Mouse (Mus musculus) Patski (cell line): ENCODE measurements around the gene Gm43738. TPM values are rescaled to one million over a fixed set of nuclear protein-coding genes. Genes with fewer than 3 reads are reported as not detected.
A peak's percentile ranks its signal among the peaks of the same experiment; 100 is the strongest.

Experiments
- ATAC-seq: fragments of 100-300 bp; one replicate; pipeline ENCODE4 v1.8.0; 2021
- CTCF ChIA-PET: fragments of 350-600 bp; sonication (Branson Sonifier 250); formaldehyde crosslinking; loops from one replicate; lab custom pipeline; 2022; ENCODE audit warnings: inconsistent platforms; lab: Charles Lee
- POLR2A ChIA-PET: fragments of 350-600 bp; sonication (Branson Sonifier 250); formaldehyde crosslinking; loops from one replicate; lab custom pipeline; 2022; ENCODE audit warnings: antibody characterized with exemption, inconsistent platforms; lab: Charles Lee
- DNase-seq: peaks from one replicate; pipeline ENCODE4 v3.0.0-alpha.2; 2011; ENCODE audit warnings: low read depth, low spot score
- H3K27me3 ChIP-seq: fragments of 371-371 bp; one replicate; pipeline ENCODE4 v1.5.1; 2021
- CTCF ChIP-seq: fragments of 100-300 bp; IDR thresholded peaks from one replicate; pipeline ENCODE4 v1.5.1; 2021
- in situ Hi-C: fragments of 300-500 bp; cut with MboI; formaldehyde crosslinking; loops from 3 replicates; pipeline ENCODE4 v1.11.1; 2018; ENCODE audit warnings: low pct_unique_long_range_greater_than_20kb, mixed read lengths
- polyA plus RNA-seq: library from polyadenylated mRNA; unstranded; gene quantifications from one replicate; pipeline ENCODE4 v1.2.3, GENCODE M21; 2021

Gene Gm43738
- polyA plus RNA-seq, 1 experiment from 2014 or later = 0.19 TPM

- ChIA-PET CTCF (no interaction called here), POLR2A (no interaction called here)
- in situ Hi-C loops = no loop called here
- TF ChIP-seq CTCF = no peak
- H3K27me3 ChIP-seq = no peaks in the 10 kb centered on the region
- DNase-seq = no peak
- ATAC-seq = no peak
Measured at GRCm38 (mm10) chr3:89132285-89133062, 31.6 kb upstream of the Gm43738 start.

GRCm38 (mm10) chr3:89131816-89132215 is 30.9 kb upstream of the Gm43738 start:
- ATAC-seq = no peak
- in situ Hi-C loops = no loop called here
- no peaks in the 10 kb centered on the region for H3K27me3 ChIP-seq
- DNase-seq = no peak
- TF ChIP-seq CTCF = no peak
- POLR2A ChIA-PET = no interaction called here
- CTCF ChIA-PET = interaction anchor here (1.2 kb wide), 1 partner anchor 32 kb away, joined by 4 read pairs; no protein-coding TSS in a partner anchor

- no peaks in the 10 kb centered on the region for H3K27me3 ChIP-seq
- ChIA-PET POLR2A (no interaction called here), CTCF (interaction anchor here (1.0 to 1.4 kb wide), 5 partner anchors 9 to 29 kb away, joined by 3 to 4 read pairs (median 3); no protein-coding TSS in a partner anchor)
- DNase-seq = no peak
- TF ChIP-seq CTCF = no peak
- in situ Hi-C loops = no loop called here
- ATAC-seq = no peak
Measured at GRCm38 (mm10) chr3:89129908-89130307, 29.0 kb upstream of the Gm43738 start.

- no peak for ATAC-seq
- DNase-seq = no peak
- in situ Hi-C loops = no loop called here
- POLR2A ChIA-PET = no interaction called here
- H3K27me3 ChIP-seq = no peaks in the 10 kb centered on the region
- CTCF ChIA-PET = interaction anchor here (1.6 kb wide), 1 partner anchor 11 kb away, joined by 3 read pairs; no protein-coding TSS in a partner anchor
- no peak for TF ChIP-seq CTCF
Measured at GRCm38 (mm10) chr3:89125981-89126380, 25.1 kb upstream of the Gm43738 start.

- POLR2A ChIA-PET = interaction anchor here (0.6 to 0.7 kb wide), 4 partner anchors 16 to 63 kb away, joined by 3 to 5 read pairs (median 3); no protein-coding TSS in a partner anchor
- DNase-seq (no peak), ATAC-seq (no peak)
- in situ Hi-C loops = loop anchor here (5.0 kb wide), 2 partner anchors 33 to 68 kb away; no protein-coding TSS in a partner anchor
- no peak for TF ChIP-seq CTCF
- no peaks in the 10 kb centered on the region for H3K27me3 ChIP-seq
- CTCF ChIA-PET = interaction anchor here (1.0 to 1.6 kb wide), 6 partner anchors 9 to 72 kb away, joined by 3 to 4 read pairs (median 4); partner anchors contain the start of gene Scamp3
Measured at GRCm38 (mm10) chr3:89124241-89124640, 23.3 kb upstream of the Gm43738 start.

GRCm38 (mm10) chr3:89123313-89123712 is 22.4 kb upstream of the Gm43738 start:
- in situ Hi-C loops = loop anchor here (5.0 kb wide), 2 partner anchors 34 to 69 kb away; no protein-coding TSS in a partner anchor
- peak; percentile 69 for DNase-seq
- CTCF ChIA-PET = interaction anchor here (0.6 to 1.6 kb wide), 6 partner anchors 8 to 184 kb away, joined by 3 to 4 read pairs (median 4); partner anchors contain the start of gene Scamp3
- TF ChIP-seq CTCF = no peak
- H3K27me3 ChIP-seq = no peaks in the 10 kb centered on the region
- POLR2A ChIA-PET = no interaction called here
- ATAC-seq = peak; percentile 64

GRCm38 (mm10) chr3:89115522-89115921 is 14.6 kb upstream of the Gm43738 start:
- CTCF ChIA-PET = interaction anchor here (0.6 to 3.2 kb wide), 20 partner anchors 8 to 206 kb away, joined by 3 to 26 read pairs (median 4); partner anchors contain the start of genes Fdps, Pklr and Scamp3
- POLR2A ChIA-PET = interaction anchor here (0.6 to 2.1 kb wide), 5 partner anchors 24 to 151 kb away, joined by 3 to 6 read pairs (median 4); partner anchors contain the start of gene Hcn3
- peak; percentile 65 for TF ChIP-seq CTCF
- in situ Hi-C loops = no loop called here
- H3K27me3 ChIP-seq = no peaks in the 10 kb centered on the region
- no peak for DNase-seq
- ATAC-seq = no peak

- in situ Hi-C loops = no loop called here
- CTCF ChIA-PET = interaction anchor here (1.2 to 1.7 kb wide), 3 partner anchors 10 to 64 kb away, joined by 3 to 5 read pairs (median 3); partner anchors contain the start of gene Scamp3
- H3K27me3 ChIP-seq = no peaks in the 10 kb centered on the region
- DNase-seq = peak; percentile 82
- TF ChIP-seq CTCF = no peak
- peak; percentile 87 for ATAC-seq
- POLR2A ChIA-PET = interaction anchor here (0.6 to 1.4 kb wide), 2 partner anchors 12 to 21 kb away, joined by 6 read pairs; no protein-coding TSS in a partner anchor
Measured at GRCm38 (mm10) chr3:89113058-89113457, 12.2 kb upstream of the Gm43738 start.

GRCm38 (mm10) chr3:89108146-89108545 is 7.2 kb upstream of the Gm43738 start:
- no peak for ATAC-seq
- no peak for TF ChIP-seq CTCF
- ChIA-PET CTCF (interaction anchor here (1.1 to 1.2 kb wide), 2 partner anchors 45 to 52 kb away, joined by 3 read pairs; partner anchors contain the start of gene Hcn3), POLR2A (no interaction called here)
- in situ Hi-C loops = no loop called here
- DNase-seq = no peak
- no peaks in the 10 kb centered on the region for H3K27me3 ChIP-seq

- POLR2A ChIA-PET = no interaction called here
Measured at GRCm38 (mm10) chr3:89107545-89107944, 6.6 kb upstream of the Gm43738 start.

More at GRCm38 (mm10) chr3:89107545-89107944, 6.6 kb upstream of the Gm43738 start:
- DNase-seq = no peak
- no peaks in the 10 kb centered on the region for H3K27me3 ChIP-seq
- in situ Hi-C loops = no loop called here
- ATAC-seq = no peak
- CTCF ChIA-PET = interaction anchor here (0.8 to 1.6 kb wide), 5 partner anchors 10 to 89 kb away, joined by 3 to 4 read pairs (median 3); partner anchors contain the start of gene Hcn3
- no peak for TF ChIP-seq CTCF
